Mouse (Mus musculus) midbrain, embryonic 14.5 days (tissue): ENCODE measurements around the gene Xrcc2. TPM values are rescaled to one million over a fixed set of nuclear protein-coding genes. Genes with fewer than 3 reads are reported as not detected.
"Not testable (repeated sequence)": the region's sequence is repeated elsewhere in the genome, so short reads cannot be mapped to it uniquely, and the experiment has no call there.

Source experiments
- ATAC-seq: fragments of 200-750 bp; cut with Nextera tagmentation; 2 replicates; pipeline ENCODE4 v1.8.0; 2017; ENCODE audit warnings: moderate number of reproducible peaks, moderate library complexity; ENCODE audit not compliant: low FRiP score, low TSS enrichment
- DNase-seq: peaks from one replicate; pipeline ENCODE4 v3.0.0-alpha.2; 2015
- H3K27ac ChIP-seq: fragments of 300-500 bp; sonication (generic); replicated peaks from 2 replicates; pipeline ENCODE4 v1.5.1; 2014; ENCODE audit warnings: mild to moderate bottlenecking, low read depth, low read length, moderate library complexity
- H3K27me3 ChIP-seq: fragments of 300-500 bp; sonication (generic); 2 replicates; pipeline ENCODE4 v1.6.1; 2014; ENCODE audit warnings: low read length, control low read depth, mixed read lengths; ENCODE audit not compliant: control insufficient read depth, insufficient read depth
- H3K36me3 ChIP-seq: fragments of 300-500 bp; sonication (generic); 2 replicates; pipeline ENCODE4 v1.6.1; 2014; ENCODE audit warnings: low read length, control low read depth; ENCODE audit not compliant: control insufficient read depth, insufficient read depth
- H3K4me1 ChIP-seq: fragments of 300-500 bp; sonication (generic); 2 replicates; pipeline ENCODE4 v1.6.1; 2014; ENCODE audit warnings: mild to moderate bottlenecking, antibody characterized with exemption, low read length, control low read depth; ENCODE audit not compliant: control insufficient read depth, insufficient read depth
- H3K4me2 ChIP-seq: fragments of 300-500 bp; sonication (generic); 2 replicates; pipeline ENCODE4 v1.6.1; 2014; ENCODE audit warnings: mild to moderate bottlenecking, low read length, moderate library complexity
- H3K4me3 ChIP-seq: fragments of 300-500 bp; sonication (generic); replicated peaks from 2 replicates; pipeline ENCODE4 v1.5.1; 2014; ENCODE audit warnings: low read depth, low read length
- H3K9ac ChIP-seq: fragments of 300-500 bp; sonication (generic); replicated peaks from 2 replicates; pipeline ENCODE4 v1.6.1; 2014; ENCODE audit warnings: mild to moderate bottlenecking, low read length, moderate library complexity
- H3K9me3 ChIP-seq: fragments of 300-500 bp; sonication (generic); 2 replicates; pipeline ENCODE4 v1.6.1; 2016; ENCODE audit warnings: low read length, control low read depth, mixed read lengths; ENCODE audit not compliant: control insufficient read depth
- WGBS: fragments of 180-500 bp; shearing (Covaris S2); extraction: QIAGEN DNeasy Blood & Tissue Kit; methylation state at CpG from one replicate; pipeline ENCODE4 v1.1.7; 2014; 5-methylcytosine and 5-hydroxymethylcytosine counted together
- polyA plus RNA-seq: library from polyadenylated mRNA; unstranded; fragments of >200 nt; fragmentation: Nextera tagmentation; extraction: Ambion mirVana; gene quantifications from 2 replicates; pipeline ENCODE4 v1.2.1, GENCODE M21; 2014

Gene Xrcc2
- polyA plus RNA-seq, 1 experiment from 2014 or later: 4.4 TPM

DNA sequence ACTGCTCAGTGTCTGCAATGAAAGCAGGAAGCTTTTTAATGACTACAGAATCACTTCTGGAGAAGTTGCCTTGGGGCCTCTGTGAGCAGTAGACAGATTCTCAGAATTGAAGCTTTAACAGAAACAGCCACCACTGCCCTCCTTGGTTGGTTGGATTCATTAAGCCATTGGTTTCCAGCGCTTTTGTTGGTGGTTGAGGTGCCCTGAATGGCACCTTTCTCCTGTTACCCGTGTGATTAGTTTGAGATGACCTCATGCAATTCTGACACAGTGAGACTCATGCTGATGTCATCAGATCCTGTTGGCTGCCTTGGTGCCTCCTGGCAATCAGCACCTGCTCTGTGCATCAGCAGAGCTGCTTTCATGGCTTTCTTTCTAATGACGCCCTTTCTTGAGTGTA lies 32.8 kb upstream of the Xrcc2 start:
- no peak for DNase-seq
- ATAC-seq: no peak
- WGBS: 73% methylated on average over 3 of the region's 3 CpGs
- Histone ChIP-seq H3K9me3 (no peaks in the 10 kb centered on the region), H3K9ac (no peak overlapping the region), H3K27me3 (no peaks in the 10 kb centered on the region), H3K4me2 (no peak overlapping the region), H3K36me3 (no peaks in the 10 kb centered on the region), H3K27ac (no peak overlapping the region), H3K4me1 (no peaks in the 10 kb centered on the region), H3K4me3 (no peak overlapping the region)

DNA sequence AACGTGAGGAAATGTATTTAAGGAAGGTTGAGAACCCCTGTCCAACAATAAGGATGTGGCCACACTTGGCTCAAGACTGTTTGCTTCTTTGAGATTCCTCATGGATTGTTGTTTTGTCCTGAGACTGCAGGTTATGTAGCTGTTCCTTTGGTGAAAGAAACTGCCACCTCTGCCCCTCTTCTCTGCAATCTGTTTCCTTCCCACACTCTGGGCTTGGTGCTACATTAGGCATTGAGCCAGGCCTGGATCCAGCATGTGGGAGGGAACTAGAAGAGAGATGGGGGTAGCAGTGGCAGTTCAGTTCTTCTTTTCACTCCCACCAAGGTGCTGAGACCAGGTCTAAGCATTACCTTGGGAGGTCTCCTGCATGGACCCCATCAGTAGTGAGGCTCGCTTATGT lies 30.2 kb upstream of the Xrcc2 start:
- WGBS: 83% methylated on average over 2 of the region's 2 CpGs
- H3K36me3 ChIP-seq: no peaks in the 10 kb centered on the region
- no peaks in the 10 kb centered on the region for H3K4me1 ChIP-seq
- H3K4me3 ChIP-seq: no peak overlapping the region
- ATAC-seq: no peak
- no peak for DNase-seq
- no peaks in the 10 kb centered on the region for H3K9me3 ChIP-seq
- no peak overlapping the region for H3K27ac ChIP-seq
- H3K4me2 ChIP-seq: no peak overlapping the region
- H3K27me3 ChIP-seq: no peaks in the 10 kb centered on the region
- no peak overlapping the region for H3K9ac ChIP-seq

DNA sequence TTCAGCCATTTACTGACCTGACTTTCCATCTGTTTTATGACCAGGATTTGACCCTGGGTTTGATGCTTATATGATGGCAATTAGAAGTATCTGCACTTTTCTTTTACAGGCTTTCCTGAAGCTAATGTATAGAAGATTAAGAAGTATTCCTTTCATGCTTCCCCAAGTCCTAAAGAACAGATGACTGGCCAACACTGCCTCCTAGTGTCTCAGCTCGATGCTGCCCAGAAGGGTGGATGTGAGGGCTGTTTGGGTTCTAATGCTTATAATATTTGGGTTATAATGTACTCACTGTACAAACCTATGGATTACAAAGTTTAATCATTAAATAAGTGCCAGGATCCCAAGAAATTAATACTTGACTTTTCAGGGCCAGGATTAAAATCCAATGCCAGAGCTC lies 28.7 kb upstream of the Xrcc2 start:
- ATAC-seq (no peak), DNase-seq (peak; percentile 72)
- no peaks in the 10 kb centered on the region for H3K36me3 ChIP-seq
- no peaks in the 10 kb centered on the region for H3K27me3 ChIP-seq
- 10% methylated on average over 1 of the region's 1 CpGs for WGBS
- H3K4me1 ChIP-seq: no peaks in the 10 kb centered on the region
- no peak overlapping the region for H3K9ac ChIP-seq
- H3K4me3 ChIP-seq: no peak overlapping the region
- no peaks in the 10 kb centered on the region for H3K9me3 ChIP-seq
- no peak overlapping the region for H3K27ac ChIP-seq
- H3K4me2 ChIP-seq: no peak overlapping the region

DNA sequence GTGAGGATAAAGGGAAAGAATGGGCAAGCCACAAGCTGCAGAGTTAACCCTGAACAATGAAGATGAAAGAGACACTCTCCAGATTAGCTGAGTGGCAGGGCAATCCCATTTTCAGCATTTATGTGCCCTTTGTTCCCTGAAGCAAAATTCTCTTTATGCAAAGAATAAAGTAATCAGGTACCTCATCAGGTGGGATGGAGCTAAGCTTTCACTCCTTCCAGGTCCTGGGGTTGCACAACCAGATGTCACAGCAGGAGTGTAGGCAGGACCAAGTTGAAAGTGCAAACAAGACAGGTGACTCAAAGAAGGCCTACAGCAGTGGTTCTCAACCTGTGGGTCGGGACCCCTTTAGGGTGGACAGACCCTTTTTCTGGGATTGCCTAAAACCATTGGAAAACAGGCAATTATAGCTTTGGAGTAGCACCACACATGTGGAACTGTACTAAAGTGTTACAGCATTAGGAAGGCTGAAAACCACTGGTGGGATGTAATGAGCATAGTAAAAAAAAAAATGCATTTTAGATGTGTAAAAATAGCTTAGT lies 18.6 kb upstream of the Xrcc2 start:
- H3K4me2 ChIP-seq: no peak overlapping the region
- no peaks in the 10 kb centered on the region for H3K36me3 ChIP-seq
- ATAC-seq: no peak
- H3K4me3 ChIP-seq: no peak overlapping the region
- no peaks in the 10 kb centered on the region for H3K9me3 ChIP-seq
- no peaks in the 10 kb centered on the region for H3K27me3 ChIP-seq
- H3K4me1 ChIP-seq: no peaks in the 10 kb centered on the region
- no peak for DNase-seq
- WGBS: 15% methylated on average over 1 of the region's 1 CpGs
- H3K9ac ChIP-seq: no peak overlapping the region
- no peak overlapping the region for H3K27ac ChIP-seq

DNA sequence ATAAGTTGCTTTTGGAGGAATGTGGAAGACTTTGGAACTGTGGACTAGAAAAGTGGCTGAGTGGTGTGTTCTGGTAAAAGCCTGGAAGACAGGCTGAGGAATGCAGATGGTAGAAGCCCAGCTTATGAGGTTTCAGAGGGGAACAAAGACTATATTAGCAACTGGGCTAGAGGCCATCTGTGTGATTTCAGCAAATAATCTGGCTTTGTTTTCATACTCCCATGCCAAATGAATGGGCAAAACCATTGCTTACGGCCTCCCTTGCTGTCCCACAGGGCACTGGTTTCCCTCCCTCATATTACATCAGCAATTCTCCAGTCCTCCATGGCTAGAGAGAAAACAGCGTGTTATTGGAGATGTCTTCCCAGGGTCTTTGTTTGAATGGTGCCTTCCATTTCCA lies 17.4 kb upstream of the Xrcc2 start:
- no peak for ATAC-seq
- H3K36me3 ChIP-seq: no peaks in the 10 kb centered on the region
- no peak for DNase-seq
- H3K27ac ChIP-seq: no peak overlapping the region
- no peaks in the 10 kb centered on the region for H3K9me3 ChIP-seq
- H3K4me1 ChIP-seq: no peaks in the 10 kb centered on the region
- no peak overlapping the region for H3K4me2 ChIP-seq
- H3K9ac ChIP-seq: no peak overlapping the region
- 67% methylated on average over 2 of the region's 2 CpGs for WGBS
- no peak overlapping the region for H3K4me3 ChIP-seq
- no peaks in the 10 kb centered on the region for H3K27me3 ChIP-seq

DNA sequence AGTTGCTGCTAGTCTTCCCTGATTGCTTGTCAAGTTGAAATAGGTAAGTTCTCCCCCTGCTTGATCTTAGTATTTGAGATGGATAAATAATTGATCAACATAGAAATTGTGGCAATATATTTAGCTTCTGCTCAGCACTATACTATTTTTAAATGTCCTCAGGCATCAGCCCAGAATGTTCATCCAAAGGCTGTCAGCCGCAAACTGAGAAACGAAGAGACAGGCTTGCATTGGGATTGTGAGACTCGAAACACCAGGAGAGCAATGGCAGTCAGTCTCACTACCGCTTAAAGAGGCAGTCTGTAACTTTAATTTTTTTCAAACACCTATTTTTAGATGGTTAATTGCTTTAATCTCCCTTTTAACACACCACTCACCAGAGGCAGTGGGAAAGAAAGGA lies 13.8 kb upstream of the Xrcc2 start:
- H3K27me3 ChIP-seq: no peaks in the 10 kb centered on the region
- no peaks in the 10 kb centered on the region for H3K36me3 ChIP-seq
- H3K9ac ChIP-seq: no peak overlapping the region
- WGBS: 91% methylated on average over 4 of the region's 4 CpGs
- no peak for ATAC-seq
- H3K4me1 ChIP-seq: no peaks in the 10 kb centered on the region
- no peak for DNase-seq
- no peak overlapping the region for H3K4me2 ChIP-seq
- H3K27ac ChIP-seq: no peak overlapping the region
- no peaks in the 10 kb centered on the region for H3K9me3 ChIP-seq
- no peak overlapping the region for H3K4me3 ChIP-seq

DNA sequence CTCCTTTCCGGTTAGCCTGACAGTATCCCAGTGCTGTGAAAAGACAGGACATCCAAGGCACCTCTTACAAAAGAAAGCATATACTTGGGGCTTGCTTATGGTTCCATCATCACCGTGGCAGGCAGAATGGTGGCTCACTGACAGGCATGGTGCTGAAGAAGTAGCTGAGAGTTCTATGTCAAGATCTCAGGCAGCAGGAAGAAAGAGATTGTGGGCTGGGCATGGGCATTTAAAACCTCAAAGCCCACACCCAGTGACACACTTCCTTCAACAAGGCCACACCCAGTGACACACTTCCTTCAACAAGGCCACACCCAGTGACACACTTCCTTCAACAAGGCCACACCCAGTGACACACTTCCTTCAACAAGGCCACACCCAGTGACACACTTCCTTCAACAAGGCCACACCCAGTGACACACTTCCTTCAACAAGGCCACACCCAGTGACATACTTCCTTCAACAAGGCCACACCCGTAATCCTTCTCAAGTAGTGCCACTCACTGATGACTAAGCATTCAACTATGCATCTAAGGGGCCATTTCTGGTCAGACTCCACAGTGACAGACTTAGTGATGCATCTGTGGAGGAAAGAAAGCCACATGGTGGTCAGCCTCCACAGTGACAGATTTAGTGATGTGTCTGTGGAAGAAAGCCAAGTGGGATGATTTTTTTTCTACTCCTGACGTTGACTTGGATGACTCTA lies 7.5 kb upstream of the Xrcc2 start:
- not testable (repeated sequence) for H3K27ac ChIP-seq, H3K4me1 ChIP-seq, H3K4me3 ChIP-seq, ATAC-seq, H3K4me2 ChIP-seq, H3K36me3 ChIP-seq, DNase-seq, H3K27me3 ChIP-seq, H3K9me3 ChIP-seq, H3K9ac ChIP-seq
- WGBS: 95% methylated on average over 4 of the region's 4 CpGs

DNA sequence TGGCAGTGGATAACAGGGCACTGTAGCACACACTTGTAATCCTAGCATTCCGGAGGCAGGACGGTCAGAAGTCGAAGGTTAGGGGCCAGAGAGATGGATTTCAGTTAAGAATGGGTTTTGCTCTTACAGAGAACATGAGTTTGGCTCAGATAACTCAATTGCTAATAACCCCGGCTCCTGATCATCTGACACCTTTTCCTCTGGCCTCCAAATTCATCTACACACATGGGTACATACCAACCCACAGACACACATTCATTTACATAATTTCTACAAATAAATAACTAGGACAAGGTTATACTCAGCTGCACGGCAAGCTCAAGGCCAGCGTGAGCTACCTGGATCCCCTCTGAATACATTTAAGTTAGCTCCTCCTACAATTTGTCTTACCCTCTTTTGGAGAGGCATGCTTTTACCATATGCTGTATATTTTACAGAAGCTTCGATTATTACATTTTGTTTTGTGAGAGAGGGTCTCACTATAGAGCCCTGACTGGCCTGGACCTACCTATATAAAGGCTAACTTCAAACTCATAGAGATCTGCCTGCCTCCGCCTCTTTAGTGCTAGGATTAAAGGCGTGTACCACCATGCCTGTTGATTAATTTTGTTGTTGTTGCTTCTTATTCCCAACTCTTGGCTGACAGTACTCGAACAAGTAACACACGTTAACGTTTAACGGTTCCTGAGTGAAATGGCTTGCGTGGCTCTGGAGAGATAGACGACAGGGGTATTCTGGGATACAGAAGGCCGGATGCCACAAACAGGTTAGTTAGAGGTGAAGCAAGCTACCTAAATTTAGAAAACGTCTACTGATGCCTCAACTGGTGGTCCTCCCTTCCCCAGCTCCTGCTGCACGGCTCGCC lies 691 bp downstream of the Xrcc2 start:
- H3K4me2 ChIP-seq: peak overlapping the region; percentile 82
- H3K9me3 ChIP-seq: no peaks in the 10 kb centered on the region
- H3K36me3 ChIP-seq: no peaks in the 10 kb centered on the region
- H3K4me3 ChIP-seq: peak overlapping the region; percentile 81
- DNase-seq (no peak), ATAC-seq (peak; percentile 35; the same call in 1 of the 2 replicates)
- H3K4me1 ChIP-seq: peaks cover 13% of the 10 kb centered on the region
- peak overlapping the region; percentile 57; the same call in 1 of the 2 replicates for H3K27ac ChIP-seq
- 22% methylated on average over 19 of the region's 19 CpGs for WGBS
- H3K9ac ChIP-seq: peak overlapping the region; percentile 77
- H3K27me3 ChIP-seq: no peaks in the 10 kb centered on the region
